Mouse (Mus musculus) adrenal gland, adult 10 weeks (tissue): ENCODE data around the gene Cacul1. TPM values are rescaled to one million over a fixed set of nuclear protein-coding genes. Genes with fewer than 3 reads are reported as not detected.

ENCODE experiments used
- polyA plus RNA-seq: library from polyadenylated mRNA; stranded (reverse); fragments of 350-450 nt; fragmentation: Illumina TruSeq; extraction: RNeasy Lipid Tissue Mini Kit (QIAGEN cat#74804); gene quantifications from one replicate; pipeline ENCODE4 v1.2.3, GENCODE M21; 2014; ENCODE audit warnings: low read depth, low replicate concordance

Cacul1 gene
- 98.0 TPM for polyA plus RNA-seq

DNA sequence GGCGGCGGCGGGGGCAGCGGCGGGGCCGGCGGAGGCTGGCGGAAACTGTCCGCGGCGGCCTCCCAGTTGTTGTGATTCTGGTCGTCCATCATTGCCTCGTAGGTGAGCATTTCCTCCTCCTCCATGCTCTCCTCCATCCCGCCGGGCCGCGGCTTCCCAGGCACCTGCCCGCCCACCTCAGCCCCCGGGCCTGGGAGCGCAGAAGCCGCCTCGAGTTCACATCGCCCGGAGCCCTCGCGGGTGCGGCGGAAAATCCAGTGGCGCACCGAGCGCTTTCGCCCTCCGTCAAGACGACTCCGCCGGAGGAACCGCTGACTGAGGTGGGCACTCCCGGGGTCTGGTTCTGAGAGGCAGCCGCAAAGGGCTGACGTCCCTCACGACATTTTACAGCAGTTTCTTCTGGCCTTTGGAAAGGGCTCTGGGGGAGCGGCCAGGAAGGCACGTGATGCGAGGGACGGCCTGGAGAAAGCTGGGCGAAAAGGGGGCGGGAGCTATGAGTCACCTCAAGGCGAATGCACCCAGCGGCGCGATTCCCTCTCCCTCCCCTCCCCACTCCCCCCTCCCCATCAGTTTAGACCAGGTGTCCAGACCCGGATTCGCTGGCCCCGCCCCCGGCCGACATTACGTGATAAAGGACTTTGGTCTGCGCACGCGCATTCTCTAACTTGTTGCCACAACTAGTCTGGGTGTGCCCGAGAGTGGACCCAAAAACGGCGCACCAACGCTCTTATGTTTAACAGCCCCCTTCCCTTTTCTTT is at the start of gene Cacul1:
Cacul1 (minus strand) TSS at position 444 of the 758 bp plus-strand sequence.

Other genes starting within 250 kb of the Cacul1 start
- gene Prlhr, start 112.7 kb downstream of the Cacul1 start, polyA plus RNA-seq = not detected
- 3.6 TPM for gene Nanos1, start 175.0 kb upstream of the Cacul1 start, polyA plus RNA-seq
- 294 TPM for gene Eif3a, start 209.6 kb upstream of the Cacul1 start, polyA plus RNA-seq
- 116 TPM for gene Fam45a, start 230.6 kb upstream of the Cacul1 start, polyA plus RNA-seq